Mouse (Mus musculus) liver, adult 2 months (tissue): ENCODE measurements at regions not wholly inside any gene's neighbourhood (a gene's known extent, or its start where the extent isn't known, plus 50 kb on each side); places are given as distances from the start of the nearest gene placed in this dataset.
A peak's percentile ranks its signal among the peaks of the same experiment; 100 is the strongest.

Experiments
- DNase-seq: peaks from one replicate; pipeline ENCODE4 v3.0.0-alpha.2; 2011; ENCODE audit warnings: low read depth, low spot score; ENCODE audit errors: extremely low read depth
- H3K27ac ChIP-seq: fragments of 200-500 bp; replicated peaks from 2 replicates; pipeline ENCODE4 v1.5.1; 2012; ENCODE audit warnings: low read depth, mild to moderate bottlenecking, control low read depth, inconsistent platforms, low read length; ENCODE audit not compliant: insufficient read depth
- H3K27me3 ChIP-seq: fragments of 200-500 bp; 2 replicates; pipeline ENCODE4 v1.6.1; 2012; ENCODE audit warnings: mild to moderate bottlenecking, moderate library complexity, low read length, inconsistent platforms; ENCODE audit not compliant: control insufficient read depth, insufficient read depth
- H3K36me3 ChIP-seq: fragments of 200-500 bp; 2 replicates; pipeline ENCODE4 v1.6.1; 2012; ENCODE audit warnings: low read length, inconsistent platforms; ENCODE audit not compliant: control insufficient read depth, insufficient read depth
- H3K4me1 ChIP-seq: fragments of 200-500 bp; 2 replicates; pipeline ENCODE4 v1.6.1; 2011; ENCODE audit warnings: low read length; ENCODE audit not compliant: control insufficient read depth, insufficient read depth
- H3K4me3 ChIP-seq: fragments of 200-500 bp; 2 replicates; pipeline ENCODE4 v1.5.1; 2011; ENCODE audit warnings: low read depth, mild to moderate bottlenecking, control low read depth, low read length, moderate library complexity; ENCODE audit not compliant: insufficient read depth
- H3K79me2 ChIP-seq: fragments of 200-500 bp; 2 replicates; pipeline ENCODE4 v1.6.1; 2012; ENCODE audit warnings: inconsistent platforms, mild to moderate bottlenecking, low read length, moderate library complexity; ENCODE audit not compliant: control insufficient read depth, insufficient read depth
- H3K9ac ChIP-seq: fragments of 200-500 bp; 2 replicates; pipeline ENCODE4 v1.6.1; 2012; ENCODE audit warnings: low read depth, mild to moderate bottlenecking, control low read depth, inconsistent platforms, low read length
- CTCF ChIP-seq: fragments of 200-500 bp; IDR thresholded peaks from 2 replicates; pipeline ENCODE4 v1.5.1; 2011; ENCODE audit warnings: low read depth, low read length, control low read depth
- POLR2A ChIP-seq: fragments of 200-500 bp; IDR thresholded peaks from 2 replicates; pipeline ENCODE4 v1.6.1; 2011; ENCODE audit warnings: low read length, control low read depth; ENCODE audit not compliant: insufficient read depth; ENCODE audit errors: extremely low read depth
- WGBS: fragments of 180-500 bp; shearing (Covaris S2); methylation state at CpG from one replicate; pipeline ENCODE4 v1.1.7; 2018; 5-methylcytosine and 5-hydroxymethylcytosine counted together

DNA sequence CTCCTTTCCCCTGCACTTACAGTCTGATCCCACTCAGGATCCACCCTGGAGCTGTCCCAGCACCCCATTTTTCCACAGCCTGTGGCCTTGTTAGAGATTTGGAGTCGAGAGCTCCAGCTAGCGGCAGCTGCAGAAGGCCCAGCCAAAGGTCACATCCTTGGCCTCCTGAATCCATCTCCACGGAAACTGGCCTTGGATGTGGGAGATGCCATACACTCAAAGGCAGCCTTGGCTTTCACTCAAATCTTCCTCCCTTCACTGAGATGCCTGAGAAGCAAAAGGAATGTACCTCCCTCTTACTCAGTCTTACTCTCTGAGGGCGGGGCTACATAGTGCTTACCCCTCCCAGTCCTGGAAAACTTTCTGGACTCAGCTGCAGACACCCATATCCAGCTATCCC, 56.2 kb upstream of the Ky start:
- no peaks in the 10 kb centered on the region; the same call in 1 of the 2 replicates for H3K27me3 ChIP-seq
- 78% methylated on average over 4 of the region's 4 CpGs for WGBS
- H3K27ac ChIP-seq, result no peak overlapping the region
- no peak for DNase-seq
- H3K4me3 ChIP-seq, result no peak overlapping the region
- H3K36me3 ChIP-seq, result no peaks in the 10 kb centered on the region
- no peaks in the 10 kb centered on the region for H3K79me2 ChIP-seq
- TF ChIP-seq POLR2A, result no peak
- TF ChIP-seq CTCF, result no peak
- H3K4me1 ChIP-seq, result no peaks in the 10 kb centered on the region
- H3K9ac ChIP-seq, result no peak overlapping the region

DNA sequence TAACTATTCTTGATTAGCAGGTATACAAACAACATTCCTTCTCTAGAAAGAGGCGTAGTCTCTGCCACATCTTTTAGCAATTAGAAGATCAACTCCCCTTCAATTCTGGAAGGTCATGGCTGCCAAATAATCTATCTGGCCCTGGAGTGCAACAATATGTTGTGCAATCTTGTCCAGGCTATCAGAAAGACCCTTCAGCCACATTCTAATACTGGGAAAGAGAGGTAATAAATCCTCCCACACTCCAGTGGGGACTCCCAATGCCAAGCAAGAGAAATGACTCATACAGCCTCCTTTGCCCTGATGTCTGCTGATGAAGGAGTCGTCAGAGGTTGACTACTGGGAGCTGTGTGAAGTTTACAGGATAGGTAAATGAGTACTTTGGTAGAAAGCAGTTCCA, 59.5 kb upstream of the Ky start:
- H3K36me3 ChIP-seq, result no peaks in the 10 kb centered on the region
- no peak overlapping the region for H3K9ac ChIP-seq
- no peak overlapping the region for H3K4me3 ChIP-seq
- H3K27ac ChIP-seq, result no peak overlapping the region
- TF ChIP-seq POLR2A (no peak), CTCF (no peak)
- 81% methylated on average over 2 of the region's 2 CpGs for WGBS
- DNase-seq, result no peak
- H3K4me1 ChIP-seq, result no peaks in the 10 kb centered on the region
- H3K27me3 ChIP-seq, result no peaks in the 10 kb centered on the region; the same call in 1 of the 2 replicates
- no peaks in the 10 kb centered on the region for H3K79me2 ChIP-seq

DNA sequence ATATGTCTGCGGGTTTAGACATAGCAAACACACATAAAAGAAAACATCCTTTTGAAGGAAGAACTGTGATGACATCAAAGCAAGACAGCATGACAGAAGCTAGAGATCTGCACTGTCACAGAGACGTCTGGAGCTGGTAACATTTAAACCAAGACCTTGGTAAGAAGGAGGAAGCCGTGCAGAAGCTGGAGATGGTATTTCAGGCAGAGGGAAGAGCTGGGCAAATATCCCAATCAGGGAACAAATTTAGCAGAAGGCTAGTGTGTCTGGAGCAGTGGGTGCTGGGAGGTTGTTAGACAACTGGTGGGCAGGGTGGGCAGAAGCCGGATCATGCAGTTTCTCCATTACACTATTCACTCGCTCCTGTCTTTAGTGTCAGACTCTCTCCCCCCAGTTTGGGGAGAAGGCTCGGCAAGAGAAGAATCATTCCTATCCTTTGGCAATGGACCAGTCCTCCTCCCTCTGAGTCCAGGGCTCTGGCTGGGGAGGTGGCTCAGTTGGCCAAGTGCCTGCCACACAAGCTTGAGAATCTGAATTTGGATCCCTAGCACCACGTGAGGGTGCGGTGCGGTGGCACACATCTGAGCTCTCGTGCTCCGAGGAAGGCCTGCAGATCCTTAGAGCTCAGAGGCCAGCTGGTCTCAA, 63.2 kb upstream of the Ky start:
- no peak overlapping the region for H3K9ac ChIP-seq
- no peaks in the 10 kb centered on the region for H3K36me3 ChIP-seq
- no peak overlapping the region for H3K27ac ChIP-seq
- H3K4me3 ChIP-seq, result no peak overlapping the region
- H3K79me2 ChIP-seq, result no peaks in the 10 kb centered on the region
- no peaks in the 10 kb centered on the region for H3K4me1 ChIP-seq
- H3K27me3 ChIP-seq, result no peaks in the 10 kb centered on the region; the same call in 1 of the 2 replicates
- 87% methylated on average over 11 of the region's 11 CpGs for WGBS
- TF ChIP-seq CTCF (no peak), POLR2A (no peak)
- DNase-seq, result no peak

DNA sequence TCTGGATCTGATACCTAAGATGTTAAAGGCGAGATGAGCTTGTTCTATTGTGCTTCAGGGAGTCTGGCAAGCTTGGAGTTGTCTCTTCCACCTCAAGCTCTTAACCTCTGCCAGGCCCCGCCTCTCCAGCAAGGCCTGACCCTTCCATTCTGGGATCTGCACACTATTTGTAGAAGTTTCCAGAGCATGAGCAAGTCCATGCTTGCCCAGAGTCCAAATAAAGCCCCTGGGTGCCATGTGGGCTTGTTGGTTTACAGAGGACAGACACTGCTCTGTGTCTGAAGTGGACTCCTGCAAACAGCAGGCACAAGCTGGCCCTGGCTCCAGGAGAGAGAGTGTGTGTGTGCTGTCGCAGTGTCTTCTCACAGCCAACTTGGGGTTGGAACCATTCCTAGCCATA, 67.9 kb upstream of the Ky start:
- Histone ChIP-seq H3K4me3 (no peak overlapping the region), H3K9ac (no peak overlapping the region), H3K4me1 (no peaks in the 10 kb centered on the region), H3K27ac (no peak overlapping the region), H3K79me2 (no peaks in the 10 kb centered on the region), H3K27me3 (no peaks in the 10 kb centered on the region), H3K36me3 (no peaks in the 10 kb centered on the region)
- WGBS, result 83% methylated on average over 3 of the region's 3 CpGs
- TF ChIP-seq POLR2A (no peak), CTCF (no peak)
- no peak for DNase-seq

DNA sequence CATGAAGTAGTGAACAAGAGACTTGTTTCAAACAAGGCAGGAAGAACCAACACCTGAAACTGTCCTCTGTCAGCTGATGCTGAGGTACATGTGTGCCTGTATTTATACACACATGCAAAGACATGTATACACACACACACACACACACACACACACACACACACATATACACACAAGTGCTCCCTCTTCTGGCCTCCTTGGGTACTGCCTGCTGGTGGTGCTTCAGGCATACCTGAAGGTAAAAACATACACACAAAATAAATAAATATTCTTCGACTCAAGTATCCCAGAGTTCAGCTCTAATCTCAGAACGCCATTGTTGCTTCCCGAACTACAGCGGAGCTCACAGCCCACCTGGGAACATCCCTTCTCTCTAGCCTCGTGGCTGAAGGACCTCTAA, 69.2 kb upstream of the Ky start:
- H3K4me1 ChIP-seq, result no peaks in the 10 kb centered on the region
- WGBS, result 86% methylated on average over 5 of the region's 5 CpGs
- H3K36me3 ChIP-seq, result no peaks in the 10 kb centered on the region
- no peak overlapping the region for H3K4me3 ChIP-seq
- no peaks in the 10 kb centered on the region for H3K27me3 ChIP-seq
- peak; percentile 16 for DNase-seq
- H3K79me2 ChIP-seq, result no peaks in the 10 kb centered on the region
- no peak overlapping the region for H3K9ac ChIP-seq
- TF ChIP-seq POLR2A (no peak), CTCF (peak; percentile 36; the same call in 1 of the 2 replicates)
- H3K27ac ChIP-seq, result no peak overlapping the region

DNA sequence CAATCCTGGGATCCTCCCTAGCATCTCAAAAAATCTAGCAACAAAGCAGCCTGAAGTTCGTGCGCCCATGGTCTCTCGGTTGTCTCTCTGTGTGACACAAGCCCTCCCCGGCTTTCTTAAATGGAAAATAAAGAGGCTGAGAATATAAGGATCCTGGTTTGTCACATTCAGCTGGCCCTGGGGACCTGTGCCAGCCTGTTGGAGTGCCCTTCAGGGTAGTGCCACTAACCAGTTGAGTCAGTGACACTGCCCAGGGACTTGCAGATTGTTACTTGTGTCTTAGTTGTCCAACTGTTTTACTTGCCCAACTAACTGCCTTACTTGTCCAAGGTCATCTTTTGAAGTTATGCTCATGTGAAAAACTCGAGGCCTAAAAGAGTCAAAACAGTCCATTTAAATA, 73.5 kb upstream of the Ephb1 start:
- no peak for DNase-seq
- Histone ChIP-seq H3K4me1 (0 out of 2 replicates have a peak, but pooled peaks cover 3% of the 10 kb centered on the region), H3K27ac (no peak overlapping the region), H3K4me3 (no peak overlapping the region), H3K36me3 (no peaks in the 10 kb centered on the region), H3K79me2 (no peaks in the 10 kb centered on the region), H3K9ac (no peak overlapping the region), H3K27me3 (no peaks in the 10 kb centered on the region)
- WGBS, result 89% methylated on average over 5 of the region's 5 CpGs
- TF ChIP-seq CTCF, result no peak
- no peak for TF ChIP-seq POLR2A
